Mouse (Mus musculus) liver, adult 2 months (tissue): Measurements from ENCODE around the gene Kctd17. TPM values are rescaled to one million over a fixed set of nuclear protein-coding genes. Genes with fewer than 3 reads are reported as not detected.

Experiments used
- DNase-seq: peaks from one replicate; pipeline ENCODE4 v3.0.0-alpha.2; 2011; ENCODE audit warnings: low read depth, low spot score; ENCODE audit errors: extremely low read depth
- H3K27ac ChIP-seq: fragments of 200-500 bp; replicated peaks from 2 replicates; pipeline ENCODE4 v1.5.1; 2012; ENCODE audit warnings: low read depth, mild to moderate bottlenecking, control low read depth, inconsistent platforms, low read length; ENCODE audit not compliant: insufficient read depth
- H3K27me3 ChIP-seq: fragments of 200-500 bp; 2 replicates; pipeline ENCODE4 v1.6.1; 2012; ENCODE audit warnings: mild to moderate bottlenecking, moderate library complexity, low read length, inconsistent platforms; ENCODE audit not compliant: control insufficient read depth, insufficient read depth
- H3K36me3 ChIP-seq: fragments of 200-500 bp; 2 replicates; pipeline ENCODE4 v1.6.1; 2012; ENCODE audit warnings: low read length, inconsistent platforms; ENCODE audit not compliant: control insufficient read depth, insufficient read depth
- H3K4me1 ChIP-seq: fragments of 200-500 bp; 2 replicates; pipeline ENCODE4 v1.6.1; 2011; ENCODE audit warnings: low read length; ENCODE audit not compliant: control insufficient read depth, insufficient read depth
- H3K4me3 ChIP-seq: fragments of 200-500 bp; 2 replicates; pipeline ENCODE4 v1.5.1; 2011; ENCODE audit warnings: low read depth, mild to moderate bottlenecking, control low read depth, low read length, moderate library complexity; ENCODE audit not compliant: insufficient read depth
- H3K79me2 ChIP-seq: fragments of 200-500 bp; 2 replicates; pipeline ENCODE4 v1.6.1; 2012; ENCODE audit warnings: inconsistent platforms, mild to moderate bottlenecking, low read length, moderate library complexity; ENCODE audit not compliant: control insufficient read depth, insufficient read depth
- H3K9ac ChIP-seq: fragments of 200-500 bp; 2 replicates; pipeline ENCODE4 v1.6.1; 2012; ENCODE audit warnings: low read depth, mild to moderate bottlenecking, control low read depth, inconsistent platforms, low read length
- CTCF ChIP-seq: fragments of 200-500 bp; IDR thresholded peaks from 2 replicates; pipeline ENCODE4 v1.5.1; 2011; ENCODE audit warnings: low read depth, low read length, control low read depth
- POLR2A ChIP-seq: fragments of 200-500 bp; IDR thresholded peaks from 2 replicates; pipeline ENCODE4 v1.6.1; 2011; ENCODE audit warnings: low read length, control low read depth; ENCODE audit not compliant: insufficient read depth; ENCODE audit errors: extremely low read depth
- WGBS: fragments of 180-500 bp; shearing (Covaris S2); methylation state at CpG from one replicate; pipeline ENCODE4 v1.1.7; 2018; 5-methylcytosine and 5-hydroxymethylcytosine counted together
- polyA plus RNA-seq: library from polyadenylated mRNA; depleted of rRNA; stranded (reverse); fragments of >200 nt; gene quantifications from 2 replicates; pipeline ENCODE4 v1.2.3, GENCODE M21; 2012
- total RNA-seq: library from RNA; depleted of rRNA; stranded (reverse); fragments of >200 nt; gene quantifications from 2 replicates; pipeline ENCODE4 v1.2.3, GENCODE M21; 2014

Kctd17 gene
- total and polyA plus RNA-seq, 2 experiments: 1.2 to 10.4 TPM

- 49% methylated on average over 10 of the region's 10 CpGs for WGBS
- no peak for DNase-seq
- H3K27ac ChIP-seq: peak overlapping the region; percentile 73; the same call in 1 of the 2 replicates
- peaks cover 19% of the 10 kb centered on the region; the same call in 1 of the 2 replicates for H3K36me3 ChIP-seq
- H3K4me3 ChIP-seq: no peak overlapping the region
- no peaks in the 10 kb centered on the region for H3K27me3 ChIP-seq
- no peak overlapping the region; the same call in 1 of the 2 replicates for H3K9ac ChIP-seq
- H3K79me2 ChIP-seq: no peaks in the 10 kb centered on the region
- peaks cover 25% of the 10 kb centered on the region for H3K4me1 ChIP-seq
- TF ChIP-seq POLR2A: no peak
- TF ChIP-seq CTCF: no peak
Observed at GRCm38 (mm10) chr15:78457193-78457592, 28.8 kb downstream of the Kctd17 start.

- H3K4me3 ChIP-seq: no peak overlapping the region
- peaks cover 16% of the 10 kb centered on the region; the same call in 1 of the 2 replicates for H3K79me2 ChIP-seq
- no peak for TF ChIP-seq CTCF
- TF ChIP-seq POLR2A: no peak
- H3K27me3 ChIP-seq: no peaks in the 10 kb centered on the region
- H3K9ac ChIP-seq: no peak overlapping the region
- H3K4me1 ChIP-seq: peaks cover 12% of the 10 kb centered on the region
- no peak overlapping the region for H3K27ac ChIP-seq
- no peak for DNase-seq
- H3K36me3 ChIP-seq: peaks cover 13% of the 10 kb centered on the region; the same call in 1 of the 2 replicates
- 71% methylated on average over 2 of the region's 2 CpGs for WGBS
Observed at GRCm38 (mm10) chr15:78462981-78463380, 34.6 kb downstream of the Kctd17 start.

GRCm38 (mm10) chr15:78466809-78467208 is 38.4 kb downstream of the Kctd17 start:
- Histone ChIP-seq H3K27ac (no peak overlapping the region; the same call in none of the 2 replicates), H3K9ac (peak overlapping the region; percentile 82), H3K4me1 (peaks cover 28% of the 10 kb centered on the region), H3K36me3 (peaks cover 5% of the 10 kb centered on the region; the same call in 1 of the 2 replicates), H3K79me2 (peaks cover 16% of the 10 kb centered on the region; the same call in 1 of the 2 replicates), H3K27me3 (no peaks in the 10 kb centered on the region), H3K4me3 (no peak overlapping the region; the same call in 1 of the 2 replicates)
- 8% methylated on average over 6 of the region's 6 CpGs for WGBS
- DNase-seq: peak; percentile 50
- TF ChIP-seq POLR2A: no peak
- peak; percentile 66 for TF ChIP-seq CTCF

- H3K4me3 ChIP-seq: peak overlapping the region; percentile 82
- peak overlapping the region; percentile 82 for H3K9ac ChIP-seq
- H3K36me3 ChIP-seq: peaks cover 5% of the 10 kb centered on the region; the same call in 1 of the 2 replicates
- peak; percentile 61 for DNase-seq
- H3K4me1 ChIP-seq: peaks cover 33% of the 10 kb centered on the region
- H3K27me3 ChIP-seq: no peaks in the 10 kb centered on the region
- H3K27ac ChIP-seq: peak overlapping the region; percentile 93
- no peak for TF ChIP-seq POLR2A
- TF ChIP-seq CTCF: no peak
- peaks cover 16% of the 10 kb centered on the region; the same call in 1 of the 2 replicates for H3K79me2 ChIP-seq
- 22% methylated on average over 7 of the region's 7 CpGs for WGBS
Observed at GRCm38 (mm10) chr15:78467570-78467969, 39.2 kb downstream of the Kctd17 start.

GRCm38 (mm10) chr15:78468379-78468937 is 40.1 kb downstream of the Kctd17 start, which contains the start of gene Tmprss6:
Gene Tmprss6 (minus strand): TSS chr15:78468634.
- Histone ChIP-seq H3K4me3 (peak within 1 kb of the TSS; percentile 82), H3K9ac (peak within 1 kb of the TSS; percentile 83), H3K36me3 (peaks cover 2% of the 10 kb centered on the region; the same call in 1 of the 2 replicates), H3K4me1 (peaks cover 37% of the 10 kb centered on the region), H3K27ac (peak within 1 kb of the TSS; percentile 98), H3K79me2 (peaks cover 16% of the 10 kb centered on the region; the same call in 1 of the 2 replicates), H3K27me3 (no peaks in the 10 kb centered on the region)
- no peak; the same call in 1 of the 2 replicates for TF ChIP-seq CTCF
- peak; percentile 43; the same call in 1 of the 2 replicates for TF ChIP-seq POLR2A
- 20% methylated on average over 7 of the region's 7 CpGs for WGBS
- peak; percentile 99 for DNase-seq
